Mouse (Mus musculus): Measurements from ENCODE around the gene Tinag.

DNA sequence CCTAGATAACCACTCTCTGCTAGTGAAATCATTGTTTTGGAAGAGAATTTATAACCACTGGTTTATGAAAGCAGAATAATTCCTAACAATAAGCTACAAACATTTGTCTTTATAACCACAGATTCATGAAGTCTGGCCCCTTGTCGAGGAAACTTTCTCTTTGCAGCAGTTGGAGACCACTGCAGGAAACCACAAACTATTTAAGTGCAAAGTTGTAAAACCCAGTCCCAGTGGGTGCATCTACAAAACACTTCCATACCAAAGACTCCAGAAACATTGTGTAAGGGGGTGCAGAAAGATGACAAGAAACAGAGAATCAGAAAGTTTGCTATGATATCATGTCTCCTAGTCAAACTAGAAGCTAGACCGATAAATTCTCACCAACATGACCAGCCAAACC lies 5.8 kb upstream of the Tinag start:
- TF ChIP-seq POLR2A (IDR thresholded peaks at IDR 0.05; ENCODE audit: low read depth, low read length) (no peak), CTCF (IDR thresholded peaks at IDR 0.05; ENCODE audit: extremely low read depth, insufficient read length, insufficient replicate concordance, low read depth, low read length) (no peak)

All from small intestine, adult 2 months (tissue).